Mouse (Mus musculus): ENCODE measurements around the gene Samd4b. TPM values are rescaled to one million over a fixed set of nuclear protein-coding genes. Genes with fewer than 3 reads are reported as not detected.

Gene Samd4b
- total RNA-seq, 1 experiment from 2014 or later, result 10.1 TPM

- no peak for ATAC-seq (replicated peaks; ENCODE audit: insufficient number of reproducible peaks, low FRiP score, low TSS enrichment, poor library complexity, severe bottlenecking)
Measured at GRCm38 (mm10) chr7:28437964-28438363, 160.0 kb downstream of the Samd4b start.

- peak; percentile 62 for ATAC-seq (replicated peaks; ENCODE audit: insufficient number of reproducible peaks, low FRiP score, low TSS enrichment, poor library complexity, severe bottlenecking)
Measured at GRCm38 (mm10) chr7:28436932-28437570, 160.9 kb downstream of the Samd4b start, which contains the start of gene Gmfg. Gene Gmfg, plus strand, starts transcription at chr7:28437447.

- peak; percentile 85 for ATAC-seq (replicated peaks; ENCODE audit: insufficient number of reproducible peaks, low FRiP score, low TSS enrichment, poor library complexity, severe bottlenecking)
Measured at GRCm38 (mm10) chr7:28436271-28436904, 161.6 kb downstream of the Samd4b start.

- no peak for ATAC-seq (replicated peaks; ENCODE audit: insufficient number of reproducible peaks, low FRiP score, low TSS enrichment, poor library complexity, severe bottlenecking)
Measured at GRCm38 (mm10) chr7:28435660-28436259, 162.2 kb downstream of the Samd4b start.

- ATAC-seq (replicated peaks; ENCODE audit: insufficient number of reproducible peaks, low FRiP score, low TSS enrichment, poor library complexity, severe bottlenecking), result no peak
Measured at GRCm38 (mm10) chr7:28432252-28432651, 165.7 kb downstream of the Samd4b start.

- no peak for ATAC-seq (replicated peaks; ENCODE audit: insufficient number of reproducible peaks, low FRiP score, low TSS enrichment, poor library complexity, severe bottlenecking)
Measured at GRCm38 (mm10) chr7:28430512-28430911, 167.4 kb downstream of the Samd4b start.

GRCm38 (mm10) chr7:28427738-28428137 lies 170.2 kb downstream of the Samd4b start:
- no peak for ATAC-seq (replicated peaks; ENCODE audit: insufficient number of reproducible peaks, low FRiP score, low TSS enrichment, poor library complexity, severe bottlenecking)

GRCm38 (mm10) chr7:28423018-28423417 lies 174.9 kb downstream of the Samd4b start:
- no peak for ATAC-seq (replicated peaks; ENCODE audit: insufficient number of reproducible peaks, low FRiP score, low TSS enrichment, poor library complexity, severe bottlenecking)

- ATAC-seq (replicated peaks; ENCODE audit: insufficient number of reproducible peaks, low FRiP score, low TSS enrichment, poor library complexity, severe bottlenecking), result no peak
Measured at GRCm38 (mm10) chr7:28419416-28419815, 178.5 kb downstream of the Samd4b start.

GRCm38 (mm10) chr7:28418096-28418670 lies 179.8 kb downstream of the Samd4b start:
- no peak for ATAC-seq (replicated peaks; ENCODE audit: insufficient number of reproducible peaks, low FRiP score, low TSS enrichment, poor library complexity, severe bottlenecking)

- no peak for ATAC-seq (replicated peaks; ENCODE audit: insufficient number of reproducible peaks, low FRiP score, low TSS enrichment, poor library complexity, severe bottlenecking)
Measured at GRCm38 (mm10) chr7:28417368-28417767, 180.6 kb downstream of the Samd4b start.

GRCm38 (mm10) chr7:28412826-28413225 lies 185.1 kb downstream of the Samd4b start:
- ATAC-seq (replicated peaks; ENCODE audit: insufficient number of reproducible peaks, low FRiP score, low TSS enrichment, poor library complexity, severe bottlenecking), result no peak

- no peak for ATAC-seq (replicated peaks; ENCODE audit: insufficient number of reproducible peaks, low FRiP score, low TSS enrichment, poor library complexity, severe bottlenecking)
Measured at GRCm38 (mm10) chr7:28410841-28411475, 187.0 kb downstream of the Samd4b start.

GRCm38 (mm10) chr7:28401942-28402341 lies 196.0 kb downstream of the Samd4b start:
- no peak for ATAC-seq (replicated peaks; ENCODE audit: insufficient number of reproducible peaks, low FRiP score, low TSS enrichment, poor library complexity, severe bottlenecking)

GRCm38 (mm10) chr7:28401030-28401429 lies 196.9 kb downstream of the Samd4b start:
- no peak for ATAC-seq (replicated peaks; ENCODE audit: insufficient number of reproducible peaks, low FRiP score, low TSS enrichment, poor library complexity, severe bottlenecking)

- ATAC-seq (replicated peaks; ENCODE audit: insufficient number of reproducible peaks, low FRiP score, low TSS enrichment, poor library complexity, severe bottlenecking), result no peak
Measured at GRCm38 (mm10) chr7:28398696-28399340, 199.1 kb downstream of the Samd4b start.

GRCm38 (mm10) chr7:28398000-28398399 lies 199.9 kb downstream of the Samd4b start:
- ATAC-seq (replicated peaks; ENCODE audit: insufficient number of reproducible peaks, low FRiP score, low TSS enrichment, poor library complexity, severe bottlenecking), result no peak

- no peak for ATAC-seq (replicated peaks; ENCODE audit: insufficient number of reproducible peaks, low FRiP score, low TSS enrichment, poor library complexity, severe bottlenecking)
Measured at GRCm38 (mm10) chr7:28395425-28395824, 202.5 kb downstream of the Samd4b start.

All from monocyte, adult 5-6 weeks (primary cell).